Mouse (Mus musculus) thymus, postnatal 36 days (tissue): ENCODE results near the gene Gramd1a.
A peak's percentile ranks its signal among the peaks of the same experiment; 100 is the strongest.

Experiments
- DNase-seq, 2 experiments: peaks; one replicate each; pipeline ENCODE4 v3.0.0; 2022; ENCODE audit warnings: mixed read lengths in 2 of 2

Gene Gramd1a

DNA sequence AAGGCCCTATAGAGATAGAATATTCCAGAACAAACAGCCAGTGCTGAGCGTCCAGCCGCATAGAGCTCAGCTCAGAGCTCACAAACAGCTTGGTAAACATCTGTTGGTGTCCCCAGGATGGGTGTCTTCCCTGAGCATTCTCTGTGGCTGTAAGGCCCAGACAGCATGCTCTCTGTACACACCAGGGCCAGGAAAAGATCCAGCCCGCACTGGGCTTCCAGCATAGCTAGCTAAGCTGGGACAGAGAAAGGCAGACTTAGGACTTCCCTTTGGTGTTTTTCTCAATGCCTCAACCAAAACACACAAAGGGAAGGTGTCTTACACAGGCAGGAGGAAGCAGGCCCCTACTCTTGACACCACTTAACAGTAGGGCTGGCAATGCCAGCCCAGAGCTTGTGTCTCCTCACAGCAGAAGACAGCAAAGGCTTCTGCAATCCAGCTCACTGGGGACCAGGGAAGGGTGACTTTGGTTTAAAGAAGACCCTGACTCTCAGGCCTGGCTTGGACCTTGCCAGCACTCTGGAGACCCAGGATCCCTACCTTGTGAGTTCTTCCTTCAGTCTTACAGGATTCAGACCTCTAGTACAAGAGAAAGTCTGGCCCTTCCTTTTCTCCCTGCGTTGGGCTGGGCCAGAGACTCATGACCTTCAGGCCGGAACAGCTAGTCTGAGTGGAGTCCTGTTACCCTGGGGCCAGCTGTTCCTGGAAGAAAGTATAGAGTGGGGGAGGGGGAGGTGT lies at the start of gene Gramd1a:
Gene Gramd1a (minus strand): TSS at position 601 of the 738 bp plus-strand sequence.
- DNase-seq: peak; percentile 44

DNA sequence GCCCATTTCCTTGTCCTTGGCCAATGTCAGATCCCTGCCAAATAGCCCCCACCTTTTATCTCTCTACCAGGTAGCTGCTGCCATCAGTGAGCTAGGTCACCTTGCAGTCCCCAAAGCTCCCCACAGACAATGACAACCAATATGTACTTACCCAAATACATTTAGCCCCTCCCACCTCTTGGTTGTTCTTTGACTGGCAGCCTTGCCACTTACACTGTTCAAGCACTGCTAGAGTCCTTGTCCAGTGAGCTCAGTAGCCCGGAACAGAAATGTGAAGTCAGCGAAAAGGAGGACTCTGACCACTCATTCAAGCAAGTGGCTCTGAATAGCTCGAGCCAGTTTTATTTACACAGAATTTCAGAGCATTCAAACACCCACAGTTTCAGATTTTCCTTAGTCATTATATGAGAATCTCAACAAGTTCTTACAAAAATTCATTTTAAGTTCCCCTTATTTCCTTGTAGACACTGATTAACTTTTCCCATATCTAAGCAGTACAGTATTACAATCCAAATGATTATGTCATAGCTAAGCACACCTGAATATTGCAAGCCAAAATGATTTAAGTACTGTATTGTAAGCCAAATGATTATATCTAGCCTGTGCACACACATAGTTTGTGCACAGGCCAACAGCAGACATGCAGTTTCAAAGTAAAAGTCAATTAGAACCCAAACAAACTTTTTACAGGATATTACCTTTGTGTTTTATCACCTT lies 40.1 kb upstream of the Gramd1a start:
- DNase-seq: no peak

GRCm38 (mm10) chr7:31184711-31185110 lies 29.0 kb upstream of the Gramd1a start:
- no peak for DNase-seq

- DNase-seq: no peak
Observed at GRCm38 (mm10) chr7:31182863-31183262, 27.2 kb upstream of the Gramd1a start.

DNA sequence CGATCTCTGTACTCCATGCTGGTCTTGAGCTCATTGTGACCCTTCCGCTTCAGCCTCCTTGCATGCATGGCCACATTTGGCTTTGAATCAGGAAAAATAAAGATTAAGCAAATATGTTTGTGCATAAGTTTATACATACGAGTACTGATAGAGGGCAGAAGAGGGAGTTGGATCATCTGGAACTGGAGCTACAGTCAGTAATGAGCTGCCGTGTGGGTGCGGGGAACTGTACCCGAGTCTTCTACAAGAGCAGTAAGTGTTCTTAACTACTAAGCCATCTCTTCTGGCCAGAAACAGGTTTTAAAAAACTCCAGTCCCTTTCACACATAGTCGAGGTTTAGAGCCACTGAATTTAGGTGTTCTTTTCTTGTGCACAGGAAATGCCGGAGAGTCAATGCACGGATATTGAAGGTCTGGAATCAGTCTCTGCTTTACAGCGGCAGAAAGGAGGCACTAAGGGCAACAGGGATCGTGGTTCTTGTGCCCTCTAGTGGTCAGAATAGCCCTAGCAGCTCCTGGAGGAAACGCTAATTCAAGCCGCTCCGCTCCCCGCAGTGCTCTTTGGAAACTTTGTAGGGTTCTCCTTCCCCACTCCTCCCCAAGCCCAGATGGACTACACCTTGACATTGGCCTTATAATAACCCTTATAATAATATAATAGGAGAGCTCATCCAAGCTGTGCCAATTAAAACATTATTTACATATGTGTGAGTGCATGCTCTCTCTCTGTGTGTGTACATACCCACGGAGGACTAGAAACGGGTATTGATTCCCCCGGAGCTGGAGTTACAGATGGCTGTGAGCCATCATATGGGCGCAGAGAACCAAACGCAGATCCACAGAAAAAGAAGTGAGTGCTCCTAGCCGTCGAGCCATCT lies 21.4 kb upstream of the Gramd1a start:
- DNase-seq: peak; percentile 65 to 72

DNA sequence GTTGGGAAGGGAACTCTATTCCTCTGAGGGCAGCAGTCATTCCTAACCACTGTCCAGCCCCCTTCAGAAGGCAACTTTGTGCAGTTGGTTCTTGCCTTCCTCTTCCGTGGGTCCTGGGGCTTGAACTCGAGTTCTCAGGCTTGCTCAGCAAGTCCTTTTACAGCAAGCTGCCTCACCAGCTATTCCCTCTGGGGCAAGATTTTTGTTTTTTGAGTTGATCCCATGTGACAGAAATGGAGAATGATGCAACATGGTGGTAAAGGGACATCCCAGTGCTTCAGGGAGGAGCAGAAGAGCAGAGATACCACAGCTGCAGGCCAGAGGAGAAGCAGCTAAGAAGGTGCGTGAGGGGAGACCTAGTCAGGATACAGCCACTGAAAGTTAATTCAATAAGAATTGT lies 19.4 kb upstream of the Gramd1a start:
- DNase-seq: no peak

DNA sequence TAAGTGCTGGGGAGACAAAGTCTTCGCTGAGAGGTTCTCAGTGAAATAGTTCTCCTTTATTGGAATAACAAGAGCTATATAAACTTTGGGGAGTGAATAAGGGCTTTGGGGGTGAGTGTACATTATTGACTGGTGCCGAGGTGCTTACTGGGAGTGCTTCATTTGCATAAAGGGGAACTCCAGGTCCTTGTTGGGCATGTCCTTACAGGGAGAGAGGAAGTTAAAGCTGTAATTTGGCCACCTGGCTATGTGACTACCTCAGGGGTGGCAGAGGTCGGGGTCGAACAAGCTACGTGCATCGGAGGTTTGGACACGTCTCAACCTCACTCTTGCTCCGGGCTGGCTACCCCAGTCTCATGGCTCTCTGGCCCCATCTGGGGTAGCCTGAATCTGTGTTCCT lies 18.8 kb upstream of the Gramd1a start:
- no peak for DNase-seq

- peak; percentile 63 to 72 for DNase-seq
Observed at GRCm38 (mm10) chr7:31172238-31172637, 16.5 kb upstream of the Gramd1a start.

GRCm38 (mm10) chr7:31170520-31170919 lies 14.8 kb upstream of the Gramd1a start:
- DNase-seq: no peak

GRCm38 (mm10) chr7:31168412-31168811 lies 12.7 kb upstream of the Gramd1a start:
- DNase-seq: peak; percentile 70 to 78

GRCm38 (mm10) chr7:31164748-31165147 lies 9.1 kb upstream of the Gramd1a start:
- peak in 1 of 2 experiments; percentile 63 for DNase-seq

DNA sequence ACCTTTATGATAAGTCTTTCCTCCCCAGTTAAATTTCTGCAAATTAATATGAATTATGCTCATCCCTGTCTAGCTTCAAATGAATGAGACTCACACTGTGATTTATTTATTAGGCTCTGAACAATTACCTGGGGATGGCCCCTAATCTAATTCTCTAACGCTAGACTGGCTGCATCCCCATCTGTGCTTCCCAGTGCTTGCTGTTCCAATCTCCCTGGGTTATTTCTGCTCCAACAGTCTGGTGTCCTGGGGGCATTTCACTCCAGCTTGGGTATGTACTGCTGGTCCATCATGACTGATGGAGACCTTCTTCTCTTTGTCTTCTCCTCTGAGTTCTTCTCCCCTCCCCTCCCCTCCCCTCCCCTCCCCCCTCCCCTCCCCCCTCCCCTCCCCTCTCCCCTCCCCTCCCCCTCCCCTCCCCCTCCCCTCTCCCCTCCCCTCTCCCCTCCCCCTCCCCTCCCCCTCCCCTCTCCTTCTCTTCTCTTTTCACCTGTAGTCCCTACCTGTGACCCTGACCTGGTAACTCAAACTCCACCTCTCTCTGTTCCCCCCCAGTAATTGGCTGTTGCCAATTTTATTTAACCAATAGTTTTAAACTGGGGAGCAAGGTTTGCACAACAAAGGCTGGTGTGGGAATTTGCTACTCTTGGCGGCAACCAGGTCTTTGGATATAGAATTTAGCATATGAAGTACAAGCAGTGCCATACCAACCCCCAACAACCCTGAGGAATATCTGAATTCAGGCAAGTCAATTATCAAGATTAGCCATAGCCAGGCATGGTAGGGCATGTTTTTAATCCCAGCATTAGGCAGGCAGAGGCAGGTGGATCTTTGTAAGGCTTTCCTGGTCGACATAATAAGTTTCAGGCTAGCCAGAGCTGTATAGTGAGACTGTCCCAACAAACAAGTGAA lies 8.2 kb upstream of the Gramd1a start:
- DNase-seq: no peak

GRCm38 (mm10) chr7:31162324-31162723 lies 6.6 kb upstream of the Gramd1a start:
- DNase-seq: no peak

GRCm38 (mm10) chr7:31161831-31162230 lies 6.1 kb upstream of the Gramd1a start:
- peak; percentile 38 to 62 for DNase-seq

DNA sequence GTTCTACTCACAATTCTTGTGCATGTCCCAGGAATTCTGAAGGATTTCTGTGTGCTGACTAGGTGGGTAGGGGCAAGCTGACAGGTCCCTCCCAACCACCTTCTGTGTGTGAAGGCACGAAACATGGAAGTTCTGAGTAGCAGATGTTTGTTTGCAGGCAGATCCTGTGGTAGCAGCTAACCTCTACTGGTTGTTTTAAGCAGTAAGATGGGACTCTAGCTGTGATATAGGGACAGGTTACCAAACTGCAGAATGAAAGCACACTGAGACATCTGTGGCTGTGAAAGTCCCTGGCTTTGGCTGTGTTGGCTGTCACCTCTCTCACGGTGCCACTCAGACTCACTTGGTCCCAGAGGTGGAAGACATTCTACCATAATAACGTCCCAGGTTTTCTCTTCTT lies 5.5 kb upstream of the Gramd1a start:
- peak; percentile 51 to 52 for DNase-seq

DNA sequence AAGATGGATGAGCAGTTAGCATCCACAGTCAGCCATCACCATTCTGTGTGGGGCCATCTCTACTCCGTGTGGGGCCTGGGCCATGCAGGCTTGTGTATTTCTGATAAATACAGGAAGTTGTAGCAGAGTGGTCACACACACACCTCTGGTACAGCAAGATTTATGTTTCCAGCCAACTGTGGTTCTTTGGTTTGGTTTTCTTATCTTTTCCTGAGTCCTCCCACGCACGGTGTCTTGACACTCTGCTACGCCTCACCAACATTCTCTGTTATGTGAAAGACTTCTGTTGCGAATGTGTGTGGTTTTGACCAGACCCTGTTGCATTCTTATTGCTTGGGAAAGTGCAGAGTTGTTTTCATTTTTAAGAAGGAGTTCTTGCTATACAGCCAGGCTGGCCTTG lies 5.1 kb upstream of the Gramd1a start:
- DNase-seq: peak in 1 of 2 experiments; percentile 40

- peak; percentile 75 to 83 for DNase-seq
Observed at GRCm38 (mm10) chr7:31156034-31156928, 585 bp upstream of the Gramd1a start.

- DNase-seq: peak in 1 of 2 experiments; percentile 33
Observed at GRCm38 (mm10) chr7:31153536-31154320, 2.0 kb downstream of the Gramd1a start.

DNA sequence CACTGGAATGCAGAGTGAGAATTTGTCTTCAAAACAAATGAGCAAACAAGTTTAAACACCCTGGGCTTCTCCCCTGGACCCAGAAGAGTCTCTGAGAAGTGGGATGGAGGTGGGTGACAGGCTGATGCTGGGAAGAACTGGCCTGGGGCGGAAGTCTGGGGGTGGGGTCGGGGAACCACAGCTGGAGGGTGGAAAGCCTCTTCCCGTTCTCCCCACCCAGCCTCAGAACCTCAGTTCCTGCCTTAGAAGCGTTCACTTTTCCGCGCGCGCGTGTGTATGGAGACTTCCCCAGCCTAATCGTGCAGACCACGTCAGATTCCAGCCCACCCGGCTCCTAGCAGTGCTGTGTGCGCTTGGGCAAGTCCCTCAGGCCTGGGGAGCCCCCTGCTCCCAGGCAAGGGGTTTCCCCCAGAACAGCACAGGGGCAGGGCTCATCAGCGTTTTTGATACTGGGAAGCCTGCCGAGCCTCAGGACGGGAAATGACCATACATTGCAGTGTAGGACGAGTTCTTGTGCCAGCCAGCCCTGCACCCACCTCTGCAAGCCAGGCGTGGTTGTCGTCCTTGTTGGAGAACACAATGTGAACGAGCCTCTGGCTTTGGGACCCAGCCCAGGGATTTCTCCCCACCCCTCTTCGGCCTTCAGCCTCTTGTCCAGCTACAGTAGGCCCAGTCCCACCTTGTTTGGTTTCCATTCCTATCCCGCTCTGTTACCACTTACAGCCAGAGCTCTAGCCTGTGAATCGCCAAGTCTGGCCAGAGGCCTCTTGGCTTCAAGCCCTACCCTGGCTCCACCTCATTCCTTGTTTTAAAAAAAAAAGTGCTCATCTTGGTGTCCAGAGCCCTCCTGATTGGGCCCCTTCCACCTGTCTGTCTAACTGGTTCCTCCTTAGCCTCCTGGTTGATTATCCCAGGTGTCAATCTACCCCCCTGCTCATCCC lies 4.1 kb downstream of the Gramd1a start:
- DNase-seq: peak; percentile 80 to 84
